Mouse (Mus musculus): ENCODE measurements around the gene Tbrg4. TPM values are rescaled to one million over a fixed set of nuclear protein-coding genes. Genes with fewer than 3 reads are reported as not detected.

Gene Tbrg4
- polyA plus RNA-seq, 1 experiment from 2014 or later: 46.4 TPM

DNA sequence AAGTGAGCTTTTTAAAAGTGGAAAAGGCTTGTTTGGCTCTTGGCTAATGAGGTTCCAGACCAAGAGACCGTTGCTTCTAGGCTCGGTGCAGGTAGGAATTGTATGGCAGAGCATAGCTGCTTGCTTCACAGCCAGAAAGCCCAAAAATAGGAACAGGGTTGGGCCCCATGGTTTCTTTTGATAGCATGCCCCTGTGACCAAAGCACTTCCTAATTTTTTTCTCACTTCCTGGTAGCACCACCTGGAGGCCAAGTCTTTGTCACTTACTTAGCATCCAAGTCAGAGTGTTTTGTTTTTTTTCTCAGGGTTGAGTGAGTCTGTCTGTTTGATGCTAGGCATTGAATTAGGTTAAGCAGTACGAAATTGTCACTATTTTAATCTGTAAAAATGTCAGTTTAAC, 39.2 kb downstream of the Tbrg4 start:
- H3K36me3 ChIP-seq: peaks cover 73% of the 10 kb centered on the region
- H3K4me2 ChIP-seq: no peak overlapping the region
- no peaks in the 10 kb centered on the region for H3K4me1 ChIP-seq
- H3K27me3 ChIP-seq: no peaks in the 10 kb centered on the region
- no peak overlapping the region for H3K27ac ChIP-seq
- H3K9me3 ChIP-seq (replicated peaks): no peaks in the 10 kb centered on the region
- no peak overlapping the region for H3K4me3 ChIP-seq (replicated peaks)
- no peak overlapping the region for H3K9ac ChIP-seq
- 81% methylated on average over 3 of the region's 3 CpGs for WGBS
- no peak for ATAC-seq (replicated peaks; ENCODE audit: low FRiP score)

- 93% methylated on average over 8 of the region's 8 CpGs for WGBS
- Histone ChIP-seq H3K36me3 (peaks cover 64% of the 10 kb centered on the region), H3K9ac (no peak overlapping the region), H3K27me3 (no peaks in the 10 kb centered on the region), H3K27ac (no peak overlapping the region), H3K4me1 (no peaks in the 10 kb centered on the region), H3K4me2 (no peak overlapping the region), H3K4me3 (replicated peaks) (no peak overlapping the region), H3K9me3 (replicated peaks) (no peaks in the 10 kb centered on the region)
- ATAC-seq (replicated peaks; ENCODE audit: low FRiP score): no peak
These were observed 40.1 kb downstream of the Tbrg4 start for GRCm38 (mm10) chr11:6585748-6586147.

GRCm38 (mm10) chr11:6581560-6581959, 44.3 kb downstream of the Tbrg4 start:
- ATAC-seq (replicated peaks; ENCODE audit: low FRiP score): no peak

GRCm38 (mm10) chr11:6580065-6580750, 45.7 kb downstream of the Tbrg4 start:
- no peak for ATAC-seq (replicated peaks; ENCODE audit: low FRiP score)
- no peak overlapping the region for H3K27ac ChIP-seq
- H3K4me2 ChIP-seq: no peak overlapping the region
- H3K9ac ChIP-seq: no peak overlapping the region
- no peaks in the 10 kb centered on the region for H3K9me3 ChIP-seq (replicated peaks)
- H3K4me1 ChIP-seq: no peaks in the 10 kb centered on the region
- H3K27me3 ChIP-seq: no peaks in the 10 kb centered on the region
- 92% methylated on average over 4 of the region's 4 CpGs for WGBS
- H3K4me3 ChIP-seq (replicated peaks): no peak overlapping the region
- H3K36me3 ChIP-seq: peaks cover 31% of the 10 kb centered on the region

More at GRCm38 (mm10) chr11:6581560-6581959, 44.3 kb downstream of the Tbrg4 start:
- no peak overlapping the region for H3K4me2 ChIP-seq
- no peak overlapping the region for H3K9ac ChIP-seq
- no peak overlapping the region for H3K4me3 ChIP-seq (replicated peaks)
- H3K9me3 ChIP-seq (replicated peaks): no peaks in the 10 kb centered on the region
- WGBS: 83% methylated on average over 2 of the region's 2 CpGs
- no peak overlapping the region for H3K27ac ChIP-seq
- no peaks in the 10 kb centered on the region for H3K27me3 ChIP-seq
- H3K4me1 ChIP-seq: no peaks in the 10 kb centered on the region
- H3K36me3 ChIP-seq: peaks cover 30% of the 10 kb centered on the region

GRCm38 (mm10) chr11:6579361-6579760, 46.5 kb downstream of the Tbrg4 start:
- WGBS: 85% methylated on average over 7 of the region's 7 CpGs
- no peak overlapping the region for H3K27ac ChIP-seq
- no peak overlapping the region for H3K9ac ChIP-seq
- no peaks in the 10 kb centered on the region for H3K27me3 ChIP-seq
- no peak for ATAC-seq (replicated peaks; ENCODE audit: low FRiP score)
- H3K4me2 ChIP-seq: no peak overlapping the region
- no peaks in the 10 kb centered on the region for H3K9me3 ChIP-seq (replicated peaks)
- H3K4me1 ChIP-seq: no peaks in the 10 kb centered on the region
- peaks cover 26% of the 10 kb centered on the region for H3K36me3 ChIP-seq
- no peak overlapping the region for H3K4me3 ChIP-seq (replicated peaks)

GRCm38 (mm10) chr11:6576151-6576550, 49.7 kb downstream of the Tbrg4 start:
- no peak overlapping the region for H3K4me2 ChIP-seq
- 72% methylated on average over 3 of the region's 3 CpGs for WGBS
- no peak overlapping the region for H3K4me3 ChIP-seq (replicated peaks)
- H3K9ac ChIP-seq: no peak overlapping the region
- no peak overlapping the region for H3K27ac ChIP-seq
- peaks cover 39% of the 10 kb centered on the region for H3K36me3 ChIP-seq
- no peak for ATAC-seq (replicated peaks; ENCODE audit: low FRiP score)
- no peaks in the 10 kb centered on the region for H3K9me3 ChIP-seq (replicated peaks)
- H3K4me1 ChIP-seq: no peaks in the 10 kb centered on the region
- H3K27me3 ChIP-seq: no peaks in the 10 kb centered on the region

- H3K4me2 ChIP-seq: no peak overlapping the region
- peaks cover 35% of the 10 kb centered on the region for H3K36me3 ChIP-seq
- ATAC-seq (replicated peaks; ENCODE audit: low FRiP score): no peak
- WGBS: 53% methylated on average over 3 of the region's 3 CpGs
- peaks cover 7% of the 10 kb centered on the region; the same call in 1 of the 2 replicates for H3K4me1 ChIP-seq
- H3K9me3 ChIP-seq (replicated peaks): no peaks in the 10 kb centered on the region
- H3K4me3 ChIP-seq (replicated peaks): no peak overlapping the region
- H3K27me3 ChIP-seq: no peaks in the 10 kb centered on the region
- no peak overlapping the region for H3K9ac ChIP-seq
- H3K27ac ChIP-seq: no peak overlapping the region
These were observed 56.5 kb downstream of the Tbrg4 start for GRCm38 (mm10) chr11:6569410-6569777.

DNA sequence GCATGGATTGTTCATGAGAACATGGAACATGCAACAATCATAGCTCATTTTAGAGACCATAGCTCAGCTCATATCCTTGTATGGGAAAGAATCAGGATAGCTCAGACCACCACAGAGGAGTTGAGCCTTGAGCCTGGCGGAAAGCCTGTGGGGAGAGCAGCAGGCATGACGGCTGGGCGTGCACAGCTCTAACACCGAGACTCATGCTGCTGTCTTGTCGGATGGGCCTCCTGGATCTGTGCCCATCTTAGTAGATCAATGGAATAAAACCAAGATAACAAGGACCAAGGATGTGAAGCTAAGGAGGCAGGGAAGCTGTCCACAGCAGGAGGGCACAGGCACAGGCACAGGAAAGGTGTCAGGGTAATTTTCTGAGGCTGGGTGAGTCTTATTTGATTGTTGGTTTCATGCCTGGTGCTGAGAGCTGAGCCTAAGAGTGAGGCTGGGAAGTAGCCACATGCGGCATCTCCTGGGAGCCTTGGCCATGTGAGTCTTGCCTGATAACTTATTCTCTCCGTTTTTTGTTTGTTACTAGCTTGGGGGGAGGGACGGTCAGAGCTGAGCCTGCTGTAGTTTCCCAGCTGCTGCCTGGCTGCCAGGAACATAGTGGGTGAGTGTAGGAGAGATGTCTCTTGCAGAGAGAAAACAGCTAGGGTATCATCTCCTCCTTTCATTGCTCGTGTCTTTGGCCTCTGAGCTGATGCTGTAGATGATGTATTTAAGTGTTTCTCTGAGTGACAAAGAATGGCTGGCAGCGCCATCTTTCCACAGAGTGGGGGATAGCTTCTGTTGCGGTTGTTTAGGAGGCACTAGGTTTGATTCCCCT, 57.1 kb downstream of the Tbrg4 start:
- Histone ChIP-seq H3K9me3 (replicated peaks) (no peaks in the 10 kb centered on the region), H3K4me2 (no peak overlapping the region), H3K4me3 (replicated peaks) (no peak overlapping the region), H3K36me3 (peaks cover 37% of the 10 kb centered on the region), H3K27me3 (no peaks in the 10 kb centered on the region), H3K27ac (peak overlapping the region; percentile 45; the same call in 1 of the 2 replicates), H3K4me1 (peaks cover 7% of the 10 kb centered on the region; the same call in 1 of the 2 replicates), H3K9ac (no peak overlapping the region)
- 66% methylated on average over 11 of the region's 11 CpGs for WGBS
- no peak for ATAC-seq (replicated peaks; ENCODE audit: low FRiP score)

DNA sequence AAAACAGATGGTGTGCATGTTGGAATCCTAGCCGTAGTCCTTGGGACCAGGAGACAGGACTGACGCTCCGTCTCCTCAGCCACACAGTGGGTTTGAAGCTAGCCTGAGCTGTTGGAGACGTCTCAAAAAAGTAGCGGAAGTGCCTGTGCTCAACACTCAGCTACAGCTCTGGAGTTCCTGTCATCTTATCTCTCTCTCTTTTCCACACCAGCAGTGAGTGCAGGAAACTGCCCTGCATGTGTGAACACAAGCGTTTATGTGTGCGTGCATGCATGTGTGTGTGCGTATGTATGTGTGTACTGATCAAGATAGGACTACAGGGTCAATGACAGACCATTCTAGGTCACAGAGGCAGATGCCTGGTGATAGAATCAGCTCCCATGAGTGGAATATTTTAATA, 57.9 kb downstream of the Tbrg4 start:
- Histone ChIP-seq H3K36me3 (peaks cover 42% of the 10 kb centered on the region), H3K9me3 (replicated peaks) (no peaks in the 10 kb centered on the region), H3K4me1 (peaks cover 7% of the 10 kb centered on the region; the same call in 1 of the 2 replicates), H3K27me3 (no peaks in the 10 kb centered on the region), H3K27ac (peak overlapping the region; percentile 32; the same call in 1 of the 2 replicates), H3K4me3 (replicated peaks) (no peak overlapping the region), H3K9ac (no peak overlapping the region), H3K4me2 (no peak overlapping the region)
- no peak for ATAC-seq (replicated peaks; ENCODE audit: low FRiP score)
- WGBS: 87% methylated on average over 8 of the region's 8 CpGs

- H3K27me3 ChIP-seq: no peaks in the 10 kb centered on the region
- ATAC-seq (replicated peaks; ENCODE audit: low FRiP score): no peak
- H3K27ac ChIP-seq: no peak overlapping the region
- no peak overlapping the region for H3K4me3 ChIP-seq (replicated peaks)
- H3K9ac ChIP-seq: no peak overlapping the region
- no peaks in the 10 kb centered on the region for H3K9me3 ChIP-seq (replicated peaks)
- no peak overlapping the region for H3K4me2 ChIP-seq
- peaks cover 30% of the 10 kb centered on the region for H3K36me3 ChIP-seq
- peaks cover 11% of the 10 kb centered on the region; the same call in 1 of the 2 replicates for H3K4me1 ChIP-seq
- 67% methylated on average over 4 of the region's 4 CpGs for WGBS
These were observed 59.4 kb downstream of the Tbrg4 start for GRCm38 (mm10) chr11:6566496-6566895.
